Mouse (Mus musculus) layer of hippocampus, adult 11-12 months (tissue): ENCODE data around the gene Il17re.
A peak's percentile ranks its signal among the peaks of the same experiment; 100 is the strongest.

ENCODE experiments used
- DNase-seq: peaks from one replicate; pipeline ENCODE4 v3.0.0; 2022; ENCODE audit warnings: low spot score

The Il17re gene

GRCm38 (mm10) chr6:113457952-113458534 is at the start of gene Il17re:
TSS of gene Il17re (plus strand) at chr6:113458484.
- no peak for DNase-seq

- DNase-seq: no peak
Observed at GRCm38 (mm10) chr6:113410001-113410400, 48.3 kb upstream of the Il17re start.

- no peak for DNase-seq
Observed at GRCm38 (mm10) chr6:113416416-113416815, 41.9 kb upstream of the Il17re start.

GRCm38 (mm10) chr6:113418441-113419198 is 39.7 kb upstream of the Il17re start:
- no peak for DNase-seq

- peak; percentile 97 for DNase-seq
Observed at GRCm38 (mm10) chr6:113419199-113419587, 39.1 kb upstream of the Il17re start, which contains the start of gene Rpusd3. TSS of gene Rpusd3 (minus strand) at chr6:113419340.

- DNase-seq: no peak
Observed at GRCm38 (mm10) chr6:113423000-113423399, 35.3 kb upstream of the Il17re start.

GRCm38 (mm10) chr6:113424187-113424586 is 34.1 kb upstream of the Il17re start:
- DNase-seq: no peak

- no peak for DNase-seq
Observed at GRCm38 (mm10) chr6:113426696-113427095, 31.6 kb upstream of the Il17re start.

- no peak for DNase-seq
Observed at GRCm38 (mm10) chr6:113427397-113427796, 30.9 kb upstream of the Il17re start.

GRCm38 (mm10) chr6:113428006-113428405 is 30.3 kb upstream of the Il17re start:
- no peak for DNase-seq

- DNase-seq: no peak
Observed at GRCm38 (mm10) chr6:113429965-113430364, 28.3 kb upstream of the Il17re start.

GRCm38 (mm10) chr6:113430846-113431245 is 27.4 kb upstream of the Il17re start:
- DNase-seq: no peak

GRCm38 (mm10) chr6:113431801-113432200 is 26.5 kb upstream of the Il17re start:
- DNase-seq: no peak

- no peak for DNase-seq
Observed at GRCm38 (mm10) chr6:113433661-113434060, 24.6 kb upstream of the Il17re start.

GRCm38 (mm10) chr6:113434691-113435090 is 23.6 kb upstream of the Il17re start:
- DNase-seq: no peak

GRCm38 (mm10) chr6:113435664-113436205 is 22.5 kb upstream of the Il17re start, which contains the start of gene Cidec:
TSS of gene Cidec (minus strand) at chr6:113435760.
- DNase-seq: no peak

GRCm38 (mm10) chr6:113437135-113437534 is 21.1 kb upstream of the Il17re start:
- no peak for DNase-seq

GRCm38 (mm10) chr6:113438721-113439430 is 19.4 kb upstream of the Il17re start:
- no peak for DNase-seq

- DNase-seq: no peak
Observed at GRCm38 (mm10) chr6:113440686-113441085, 17.6 kb upstream of the Il17re start.

GRCm38 (mm10) chr6:113441147-113441680 is 17.1 kb upstream of the Il17re start:
- peak; percentile 78 for DNase-seq

- DNase-seq: no peak
Observed at GRCm38 (mm10) chr6:113442087-113442441, 16.2 kb upstream of the Il17re start.

GRCm38 (mm10) chr6:113442442-113443090 is 15.7 kb upstream of the Il17re start, which contains the start of gene Jagn1:
TSS of gene Jagn1 (plus strand) at chr6:113442569.
- peak; percentile 90 for DNase-seq
